ENCODE assay signal across 21 mouse cellular contexts in the genomic region with DNA sequence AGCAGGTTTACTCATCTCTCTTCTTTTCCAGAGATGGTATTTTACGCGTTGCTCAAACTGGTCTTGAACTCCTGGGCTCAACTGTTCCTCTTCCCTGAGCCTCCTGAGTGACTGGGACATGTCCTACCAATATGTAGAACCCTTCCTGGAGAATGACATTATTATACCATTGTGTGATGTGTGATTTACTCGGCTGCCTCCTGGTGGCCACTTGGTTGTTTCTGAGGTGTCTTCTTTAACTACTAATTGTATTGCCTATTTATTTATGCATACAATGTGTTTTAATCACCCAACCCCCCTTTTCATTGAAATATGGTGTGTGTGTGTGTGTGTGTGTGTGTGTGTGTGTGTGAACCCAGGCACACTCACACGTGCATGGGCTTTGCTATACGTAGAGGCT. TPM values are rescaled to one million over a fixed set of nuclear protein-coding genes. Genes with fewer than 3 reads are reported as not detected.
DNase-seq lines count a peak whose midpoint lies in the region; ATAC-seq and TF ChIP-seq lines count a peak whose summit lies in the region.
"Had no signal": no experiment of that assay in that cellular context is flagged by ENCODE, and none has a peak within 500 bp of the region (broad histone marks: within the 10 kb centered on the region; RNA-seq: fewer than 3 reads in every experiment).

No protein-coding gene starts in this region.

- no peaks in the 10 kb centered on the region for H3K4me1 ChIP-seq in intestine, postnatal 0 days (replicated peaks; ENCODE audit: control insufficient read depth, insufficient read depth, low read length)
- peaks cover 8% of the 10 kb centered on the region; the same call in 1 of the 2 replicates for H3K4me1 ChIP-seq in intestine, embryonic 15.5 days (replicated peaks)
- H3K4me1 ChIP-seq in midbrain, embryonic 14.5 days (ENCODE audit: control insufficient read depth, insufficient read depth, low read length), result no peaks in the 10 kb centered on the region
- peaks cover 6% of the 10 kb centered on the region; the same call in 1 of the 2 replicates for H3K4me1 ChIP-seq in midbrain, embryonic 13.5 days (replicated peaks)
- H3K4me1 ChIP-seq in E14TG2a.4 (replicated peaks; ENCODE audit: low read depth, low read length), result peaks cover 19% of the 10 kb centered on the region
- H3K4me1 ChIP-seq: neural tube, embryonic 12.5 days had no signal

- H3K27ac ChIP-seq in intestine, postnatal 0 days (ENCODE audit: low read depth, low read length), result no peak overlapping the region
- H3K27ac ChIP-seq in intestine, embryonic 15.5 days, result no peak overlapping the region
- H3K27ac ChIP-seq in midbrain, embryonic 14.5 days (replicated peaks; ENCODE audit: low read depth, low read length), result no peak overlapping the region
- H3K27ac ChIP-seq in midbrain, embryonic 13.5 days, result no peak overlapping the region
- H3K27ac ChIP-seq: embryonic facial prominence, embryonic 10.5 days; heart, embryonic 10.5 days; kidney, embryonic 15.5 days; liver, embryonic 13.5 days; neural tube, embryonic 12.5 days had no signal

- H3K9ac ChIP-seq in intestine, postnatal 0 days (ENCODE audit: low read depth, low read length), result no peak overlapping the region
- H3K9ac ChIP-seq in intestine, embryonic 15.5 days, result no peak overlapping the region
- H3K9ac ChIP-seq in midbrain, embryonic 14.5 days (replicated peaks; ENCODE audit: low read length), result no peak overlapping the region
- no peak overlapping the region for H3K9ac ChIP-seq in midbrain, embryonic 13.5 days (replicated peaks)
- H3K9ac ChIP-seq: kidney, embryonic 15.5 days; liver, embryonic 13.5 days; neural tube, embryonic 12.5 days had no signal

- H3K4me3 ChIP-seq in intestine, postnatal 0 days (ENCODE audit: low read depth, low read length), result no peak overlapping the region
- H3K4me3 ChIP-seq in intestine, embryonic 15.5 days (replicated peaks), result no peak overlapping the region
- no peak overlapping the region for H3K4me3 ChIP-seq in midbrain, embryonic 14.5 days (replicated peaks; ENCODE audit: low read depth, low read length)
- no peak overlapping the region for H3K4me3 ChIP-seq in midbrain, embryonic 13.5 days (replicated peaks)
- no peak overlapping the region for H3K4me3 ChIP-seq in E14TG2a.4 (replicated peaks; ENCODE audit: low read length)
- H3K4me3 ChIP-seq: embryonic facial prominence, embryonic 10.5 days; erythroblast, embryonic 14.5 days; heart, embryonic 10.5 days; kidney, embryonic 15.5 days; liver, embryonic 13.5 days; neural tube, embryonic 12.5 days had no signal

- no peaks in the 10 kb centered on the region for H3K9me3 ChIP-seq in intestine, postnatal 0 days (ENCODE audit: control insufficient read depth)
- H3K9me3 ChIP-seq in intestine, embryonic 15.5 days, result no peaks in the 10 kb centered on the region
- no peaks in the 10 kb centered on the region for H3K9me3 ChIP-seq in midbrain, embryonic 14.5 days (ENCODE audit: control insufficient read depth, low read length)
- no peaks in the 10 kb centered on the region for H3K9me3 ChIP-seq in midbrain, embryonic 13.5 days
- no peaks in the 10 kb centered on the region for H3K9me3 ChIP-seq in E14TG2a.4 (ENCODE audit: low read length)
- H3K9me3 ChIP-seq: embryonic facial prominence, embryonic 10.5 days; heart, embryonic 10.5 days; kidney, embryonic 15.5 days; liver, embryonic 13.5 days; neural tube, embryonic 12.5 days had no signal

- peak; percentile 39 for DNase-seq in midbrain, embryonic 14.5 days
- no peak for DNase-seq in adrenal gland, postnatal 10 days
- DNase-seq: gastrocnemius, postnatal 10 days; heart, postnatal 36 days; left cerebral cortex, postnatal 4 days; liver, embryonic 13.5 days; lung, postnatal 36 days; right cerebral cortex, postnatal 4 days; thymus, adult 18-20 months had no signal

- no peaks in the 10 kb centered on the region for H3K27me3 ChIP-seq in intestine, postnatal 0 days (replicated peaks; ENCODE audit: control insufficient read depth, insufficient read depth, low read length)
- H3K27me3 ChIP-seq in intestine, embryonic 15.5 days (replicated peaks), result no peaks in the 10 kb centered on the region
- no peaks in the 10 kb centered on the region for H3K27me3 ChIP-seq in midbrain, embryonic 14.5 days (ENCODE audit: control insufficient read depth, insufficient read depth, low read length)
- peaks cover 13% of the 10 kb centered on the region; the same call in 1 of the 2 replicates for H3K27me3 ChIP-seq in midbrain, embryonic 13.5 days
- no peaks in the 10 kb centered on the region for H3K27me3 ChIP-seq in E14TG2a.4 (ENCODE audit: insufficient read depth, low read length)
- H3K27me3 ChIP-seq: kidney, embryonic 15.5 days; neural tube, embryonic 12.5 days had no signal

- no peaks in the 10 kb centered on the region for H3K36me3 ChIP-seq in intestine, postnatal 0 days (ENCODE audit: control insufficient read depth, insufficient read depth)
- H3K36me3 ChIP-seq in intestine, embryonic 15.5 days, result no peaks in the 10 kb centered on the region
- H3K36me3 ChIP-seq in midbrain, embryonic 14.5 days (ENCODE audit: control insufficient read depth, insufficient read depth, low read length), result no peaks in the 10 kb centered on the region
- H3K36me3 ChIP-seq in midbrain, embryonic 13.5 days, result no peaks in the 10 kb centered on the region
- no peaks in the 10 kb centered on the region for H3K36me3 ChIP-seq in E14TG2a.4 (ENCODE audit: insufficient read depth, low read length)
- H3K36me3 ChIP-seq: embryonic facial prominence, embryonic 10.5 days; heart, embryonic 10.5 days; kidney, embryonic 15.5 days; liver, embryonic 13.5 days; neural tube, embryonic 12.5 days had no signal

- TF ChIP-seq CTCF in intestine, postnatal 0 days (IDR thresholded peaks at IDR 0.05; ENCODE audit: low read depth), result peak; percentile 69
- 0 out of 2 replicates have a peak, but pooled peaks have one; percentile 18 for TF ChIP-seq CTCF in E14TG2a.4 (conservative IDR thresholded peaks at IDR 0.05; ENCODE audit: low read length)

- no peak for ATAC-seq in intestine, postnatal 0 days
- ATAC-seq in intestine, embryonic 15.5 days, result no peak
- ATAC-seq in midbrain, embryonic 14.5 days (ENCODE audit: low FRiP score, low TSS enrichment), result no peak
- no peak for ATAC-seq in midbrain, embryonic 13.5 days
- ATAC-seq in megakaryocyte progenitor cell, adult 5-6 weeks (replicated peaks; ENCODE audit: poor library complexity), result peak; percentile 51
- ATAC-seq: forebrain, embryonic 16.5 days had no signal

- H3K4me2 ChIP-seq in intestine, postnatal 0 days (replicated peaks; ENCODE audit: low read depth), result no peak overlapping the region
- no peak overlapping the region for H3K4me2 ChIP-seq in intestine, embryonic 15.5 days (replicated peaks)
- H3K4me2 ChIP-seq in midbrain, embryonic 14.5 days (ENCODE audit: low read length), result no peak overlapping the region
- H3K4me2 ChIP-seq in midbrain, embryonic 13.5 days (replicated peaks), result no peak overlapping the region
- H3K4me2 ChIP-seq: kidney, embryonic 15.5 days; liver, embryonic 13.5 days; neural tube, embryonic 12.5 days had no signal

- WGBS in intestine, postnatal 0 days, result 64% methylated on average over 5 of the region's 5 CpGs
- 66% methylated on average over 5 of the region's 5 CpGs for WGBS in intestine, embryonic 15.5 days
- 72% methylated on average over 5 of the region's 5 CpGs for WGBS in midbrain, embryonic 14.5 days
- 70% methylated on average over 5 of the region's 5 CpGs for WGBS in midbrain, embryonic 13.5 days

RNA-seq across cellular contexts. Expression of gene AI661453, which starts 5.6 kb away (rescaled TPM):
- 6.1 and 7.7 TPM in 2 replicates for polyA plus RNA-seq in intestine, postnatal 0 days (2015; fragmentation: Nextera tagmentation; extraction: Ambion mirVana)
- 3.1 and 3.7 TPM in 2 replicates for polyA plus RNA-seq in intestine, embryonic 15.5 days (2015; fragmentation: Nextera tagmentation; extraction: Ambion mirVana)
- 0.05 and 0.15 TPM in 2 replicates for polyA plus RNA-seq in midbrain, embryonic 14.5 days (2014; fragmentation: Nextera tagmentation; extraction: Ambion mirVana)
- 0.26 and 0.30 TPM in 2 replicates for polyA plus RNA-seq in midbrain, embryonic 13.5 days (2015; fragmentation: Nextera tagmentation; extraction: Ambion mirVana)
- total RNA-seq in megakaryocyte progenitor cell, adult 5-6 weeks (2015), result 1.6 and 2.3 TPM in 2 replicates
- 0.29 and 0.71 TPM in 2 replicates for total RNA-seq in megakaryocyte progenitor cell, adult 5-6 weeks (2017)
- 1 to 10 TPM; 1.8 to 2.6 TPM for total RNA-seq in adrenal gland, postnatal 10 days (2021)
- polyA plus RNA-seq: erythroblast, embryonic 14.5 days had no signal

RNA-seq across cellular contexts. Expression of gene 1700001C19Rik, which starts 6.4 kb away (rescaled TPM):
- 0.35 and 0.77 TPM in 2 replicates for polyA plus RNA-seq in intestine, postnatal 0 days (2015; fragmentation: Nextera tagmentation; extraction: Ambion mirVana)
- 0.28 and 0.38 TPM in 2 replicates for polyA plus RNA-seq in intestine, embryonic 15.5 days (2015; fragmentation: Nextera tagmentation; extraction: Ambion mirVana)
- polyA plus RNA-seq in midbrain, embryonic 14.5 days (2014; fragmentation: Nextera tagmentation; extraction: Ambion mirVana), result 0.72 and 0.76 TPM in 2 replicates
- 0.62 and 0.70 TPM in 2 replicates for polyA plus RNA-seq in midbrain, embryonic 13.5 days (2015; fragmentation: Nextera tagmentation; extraction: Ambion mirVana)
- 0.12 and 0.27 TPM in 2 replicates for total RNA-seq in megakaryocyte progenitor cell, adult 5-6 weeks (2015)
- total RNA-seq in megakaryocyte progenitor cell, adult 5-6 weeks (2017), result 0.33 and 0.95 TPM in 2 replicates
- 1 to 10 TPM in 1 of 2 experiments, under 1 TPM in 1; 0.79 to 1.9 TPM for total RNA-seq in adrenal gland, postnatal 10 days (2021)
- total RNA-seq: gastrocnemius, postnatal 10 days; heart, postnatal 36 days; left cerebral cortex, postnatal 4 days had no signal
- polyA plus RNA-seq: embryonic facial prominence, embryonic 10.5 days; erythroblast, embryonic 14.5 days had no signal

RNA-seq across cellular contexts. Expression of gene Guca1a, which starts 30.4 kb away (rescaled TPM):
- 2.7 and 3.3 TPM in 2 replicates for polyA plus RNA-seq in intestine, postnatal 0 days (2015; fragmentation: Nextera tagmentation; extraction: Ambion mirVana)
- 2.0 and 2.3 TPM in 2 replicates for polyA plus RNA-seq in intestine, embryonic 15.5 days (2015; fragmentation: Nextera tagmentation; extraction: Ambion mirVana)
- polyA plus RNA-seq in midbrain, embryonic 14.5 days (2014; fragmentation: Nextera tagmentation; extraction: Ambion mirVana), result 0.26 and 0.50 TPM in 2 replicates
- polyA plus RNA-seq in midbrain, embryonic 13.5 days (2015; fragmentation: Nextera tagmentation; extraction: Ambion mirVana), result 0.19 and 0.31 TPM in 2 replicates
- total RNA-seq in megakaryocyte progenitor cell, adult 5-6 weeks (2015), result 8.2 and 8.7 TPM in 2 replicates
- 0.68 and 2.8 TPM in 2 replicates for total RNA-seq in megakaryocyte progenitor cell, adult 5-6 weeks (2017)
- total RNA-seq in adrenal gland, postnatal 10 days (2021), result 1 to 10 TPM; 1.3 to 1.4 TPM
- total RNA-seq: heart, postnatal 36 days had no signal
- polyA plus RNA-seq: erythroblast, embryonic 14.5 days; forebrain, embryonic 16.5 days had no signal

RNA-seq across cellular contexts. Expression of gene Guca1b, which starts 45.6 kb away (rescaled TPM):
- polyA plus RNA-seq in intestine, postnatal 0 days (2015; fragmentation: Nextera tagmentation; extraction: Ambion mirVana), result 0.13 and 0.17 TPM in 2 replicates
- polyA plus RNA-seq in intestine, embryonic 15.5 days (2015; fragmentation: Nextera tagmentation; extraction: Ambion mirVana), result 0.52 and 0.78 TPM in 2 replicates
- polyA plus RNA-seq in midbrain, embryonic 14.5 days (2014; fragmentation: Nextera tagmentation; extraction: Ambion mirVana), result 0.30 and 0.69 TPM in 2 replicates
- 0.48 and 0.93 TPM in 2 replicates for polyA plus RNA-seq in midbrain, embryonic 13.5 days (2015; fragmentation: Nextera tagmentation; extraction: Ambion mirVana)
- total RNA-seq in megakaryocyte progenitor cell, adult 5-6 weeks (2015), result 0.32 and 0.86 TPM in 2 replicates
- 0.37 and 0.81 TPM in 2 replicates for total RNA-seq in megakaryocyte progenitor cell, adult 5-6 weeks (2017)
- under 1 TPM; 0.70 to 0.78 TPM for total RNA-seq in adrenal gland, postnatal 10 days (2021)
- total RNA-seq: ES-E14 had no signal
- polyA plus RNA-seq: erythroblast, embryonic 14.5 days had no signal
